Mouse (Mus musculus): ENCODE data around the gene Gm10644. TPM values are rescaled to one million over a fixed set of nuclear protein-coding genes. Genes with fewer than 3 reads are reported as not detected.

Gm10644 gene
- polyA plus RNA-seq, 1 experiment from 2014 or later: 0.44 TPM

DNA sequence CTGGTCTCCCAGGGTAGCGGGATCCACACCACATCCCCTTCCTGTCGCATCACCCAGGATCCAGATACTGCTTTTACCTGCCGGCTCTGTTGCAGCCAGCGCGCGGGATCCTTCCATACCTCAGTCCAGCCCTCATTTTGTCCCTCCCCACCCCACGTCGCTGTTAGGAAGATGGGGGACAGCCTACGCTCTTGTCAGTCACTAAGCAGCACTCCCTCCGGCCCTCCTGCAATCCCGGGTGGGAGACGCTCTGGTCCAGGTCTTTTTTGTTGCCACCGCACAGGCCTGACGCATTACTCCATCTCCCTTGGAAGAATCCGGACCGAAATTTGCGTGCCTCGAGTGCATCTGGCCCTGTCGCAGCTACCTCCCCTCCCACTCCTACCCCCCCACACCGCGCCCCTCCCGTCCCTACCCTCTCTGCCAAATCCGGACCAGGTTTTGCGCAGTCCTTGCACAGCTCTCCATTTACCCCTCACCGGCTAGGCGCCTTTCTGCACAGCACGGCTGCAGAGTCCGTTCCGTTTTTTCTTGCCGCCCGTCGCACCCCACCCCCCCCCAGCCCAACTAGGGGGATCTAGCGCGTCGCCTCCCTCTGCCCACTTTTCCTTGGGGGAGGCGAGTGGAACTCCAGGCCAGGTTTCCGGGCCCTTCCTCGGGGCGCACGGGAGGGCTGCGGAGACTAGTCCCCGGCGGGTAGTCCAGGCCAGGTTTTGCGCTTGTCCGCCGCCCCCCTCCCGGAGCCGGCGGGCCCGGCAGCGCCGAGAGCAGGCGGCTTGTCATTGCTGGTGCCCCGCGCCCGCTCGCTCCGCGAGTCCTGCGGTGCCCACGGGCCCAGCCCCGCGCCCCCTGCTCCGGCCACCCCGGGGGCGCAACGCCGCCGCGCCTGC, 55.4 kb downstream of the Gm10644 start, which contains the start of gene Adgrl1:
Adgrl1 (plus strand) TSS at position 743 of the 890 bp plus-strand sequence.
- H3K36me3 ChIP-seq (ENCODE audit: control insufficient read depth, insufficient read depth, low read length): no peaks in the 10 kb centered on the region
- peak; percentile 87 for ATAC-seq (ENCODE audit: insufficient read depth, low FRiP score, low TSS enrichment)
- peak; percentile 95 for DNase-seq (ENCODE audit: low spot score)
- peaks cover 22% of the 10 kb centered on the region for H3K4me1 ChIP-seq (ENCODE audit: control insufficient read depth, insufficient read depth, low read length)
- H3K27me3 ChIP-seq (ENCODE audit: control insufficient read depth, insufficient read depth, low read length): no peaks in the 10 kb centered on the region; the same call in 1 of the 2 replicates
- H3K4me3 ChIP-seq (ENCODE audit: low read depth, low read length): peak within 1 kb of the TSS; percentile 94
- no peaks in the 10 kb centered on the region for H3K9me3 ChIP-seq (ENCODE audit: control insufficient read depth, low read length)
- peak within 1 kb of the TSS; percentile 88 for H3K9ac ChIP-seq (ENCODE audit: low read length)
- under 1% methylated on average over 62 of the region's 70 CpGs for whole genome bisulfite sequencing
- H3K4me2 ChIP-seq (ENCODE audit: low read depth): peak within 1 kb of the TSS; percentile 95
- peak within 1 kb of the TSS; percentile 95 for H3K27ac ChIP-seq (ENCODE audit: low read depth, low read length)

DNA sequence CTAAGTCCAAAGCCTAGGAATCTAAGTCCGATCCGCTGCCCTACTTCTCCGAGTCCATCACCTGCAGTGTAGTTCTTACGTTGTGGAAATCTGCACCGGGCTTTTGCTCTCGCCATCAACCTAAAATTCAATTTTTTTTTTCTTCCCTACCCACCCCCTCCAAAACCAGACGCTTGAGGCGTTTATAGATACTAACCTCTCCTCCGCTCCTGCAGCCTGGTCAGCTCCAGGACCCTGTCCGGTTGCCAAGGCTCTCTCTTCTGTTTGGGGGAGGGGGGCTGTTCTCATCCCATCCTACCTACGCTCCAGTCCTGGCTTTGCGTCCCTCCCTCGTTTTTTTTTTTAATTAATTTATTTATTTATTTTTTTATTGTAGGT, 56.0 kb downstream of the Gm10644 start:
- Histone ChIP-seq H3K4me2 (ENCODE audit: low read depth) (peak overlapping the region; percentile 95), H3K36me3 (ENCODE audit: control insufficient read depth, insufficient read depth, low read length) (no peaks in the 10 kb centered on the region), H3K9me3 (ENCODE audit: control insufficient read depth, low read length) (no peaks in the 10 kb centered on the region), H3K4me3 (ENCODE audit: low read depth, low read length) (peak overlapping the region; percentile 94), H3K9ac (ENCODE audit: low read length) (peak overlapping the region; percentile 7; the same call in 1 of the 2 replicates), H3K4me1 (ENCODE audit: control insufficient read depth, insufficient read depth, low read length) (peaks cover 22% of the 10 kb centered on the region), H3K27ac (ENCODE audit: low read depth, low read length) (peak overlapping the region; percentile 95; the same call in 1 of the 2 replicates), H3K27me3 (ENCODE audit: control insufficient read depth, insufficient read depth, low read length) (no peaks in the 10 kb centered on the region; the same call in 1 of the 2 replicates)
- DNase-seq (ENCODE audit: low spot score): no peak
- peak; percentile 10; the same call in 1 of the 2 replicates for ATAC-seq (ENCODE audit: insufficient read depth, low FRiP score, low TSS enrichment)
- under 1% methylated on average over 13 of the region's 13 CpGs for WGBS

DNA sequence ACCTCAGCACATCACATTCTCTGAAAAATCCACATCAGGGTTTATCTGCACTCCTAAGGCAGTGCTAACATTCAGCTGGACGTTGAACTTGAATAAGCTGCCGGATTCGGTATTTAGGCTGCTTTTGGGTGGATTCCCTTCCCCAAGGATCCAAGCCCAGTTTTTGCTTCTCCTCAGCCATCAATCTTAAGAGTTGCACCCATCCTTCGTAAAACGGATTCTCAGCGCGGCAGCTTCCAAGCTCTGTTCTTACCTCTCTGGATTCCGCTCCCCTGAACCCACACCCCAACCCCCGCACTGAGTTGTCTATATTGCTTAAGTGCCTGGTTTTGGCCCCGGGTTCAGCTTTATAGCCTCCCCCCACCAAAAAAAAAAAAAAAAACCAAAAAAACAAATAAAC, 56.5 kb downstream of the Gm10644 start:
- DNase-seq (ENCODE audit: low spot score) (peak; percentile 39), ATAC-seq (ENCODE audit: insufficient read depth, low FRiP score, low TSS enrichment) (no peak)
- Histone ChIP-seq H3K9me3 (ENCODE audit: control insufficient read depth, low read length) (no peaks in the 10 kb centered on the region), H3K27me3 (ENCODE audit: control insufficient read depth, insufficient read depth, low read length) (no peaks in the 10 kb centered on the region; the same call in 1 of the 2 replicates), H3K4me1 (ENCODE audit: control insufficient read depth, insufficient read depth, low read length) (peaks cover 17% of the 10 kb centered on the region), H3K4me3 (ENCODE audit: low read depth, low read length) (peak overlapping the region; percentile 94), H3K27ac (ENCODE audit: low read depth, low read length) (no peak overlapping the region), H3K4me2 (ENCODE audit: low read depth) (peak overlapping the region; percentile 95), H3K36me3 (ENCODE audit: control insufficient read depth, insufficient read depth, low read length) (no peaks in the 10 kb centered on the region), H3K9ac (ENCODE audit: low read length) (peak overlapping the region; percentile 7; the same call in 1 of the 2 replicates)
- 2% methylated on average over 10 of the region's 10 CpGs for WGBS

DNA sequence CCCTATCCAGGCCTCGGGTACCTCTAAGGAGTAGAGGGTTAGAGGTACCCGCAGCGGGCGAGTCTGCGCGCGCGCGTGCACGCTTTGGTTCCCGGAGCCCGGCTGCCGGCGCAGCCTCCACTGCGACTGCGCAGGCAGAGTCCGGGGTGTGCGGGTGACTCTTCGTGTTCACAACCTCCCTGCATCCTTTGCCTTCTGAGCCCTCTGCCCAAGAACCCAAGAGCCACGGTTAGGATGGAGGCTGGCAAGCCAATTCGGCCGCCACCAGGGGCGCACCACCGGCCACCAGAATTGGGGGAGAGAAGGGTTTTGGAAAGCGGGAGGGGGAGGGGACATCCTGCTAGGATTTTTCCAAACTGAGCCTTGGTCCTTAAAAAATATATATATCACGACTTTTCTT, 57.8 kb downstream of the Gm10644 start:
- no peaks in the 10 kb centered on the region for H3K9me3 ChIP-seq (ENCODE audit: control insufficient read depth, low read length)
- DNase-seq (ENCODE audit: low spot score) (peak; percentile 73), ATAC-seq (ENCODE audit: insufficient read depth, low FRiP score, low TSS enrichment) (no peak)
- WGBS: 2% methylated on average over 26 of the region's 26 CpGs
- peaks cover 8% of the 10 kb centered on the region for H3K4me1 ChIP-seq (ENCODE audit: control insufficient read depth, insufficient read depth, low read length)
- H3K9ac ChIP-seq (ENCODE audit: low read length): no peak overlapping the region
- H3K36me3 ChIP-seq (ENCODE audit: control insufficient read depth, insufficient read depth, low read length): no peaks in the 10 kb centered on the region
- no peak overlapping the region for H3K27ac ChIP-seq (ENCODE audit: low read depth, low read length)
- H3K4me3 ChIP-seq (ENCODE audit: low read depth, low read length): peak overlapping the region; percentile 18
- peak overlapping the region; percentile 40 for H3K4me2 ChIP-seq (ENCODE audit: low read depth)
- H3K27me3 ChIP-seq (ENCODE audit: control insufficient read depth, insufficient read depth, low read length): no peaks in the 10 kb centered on the region; the same call in 1 of the 2 replicates

DNA sequence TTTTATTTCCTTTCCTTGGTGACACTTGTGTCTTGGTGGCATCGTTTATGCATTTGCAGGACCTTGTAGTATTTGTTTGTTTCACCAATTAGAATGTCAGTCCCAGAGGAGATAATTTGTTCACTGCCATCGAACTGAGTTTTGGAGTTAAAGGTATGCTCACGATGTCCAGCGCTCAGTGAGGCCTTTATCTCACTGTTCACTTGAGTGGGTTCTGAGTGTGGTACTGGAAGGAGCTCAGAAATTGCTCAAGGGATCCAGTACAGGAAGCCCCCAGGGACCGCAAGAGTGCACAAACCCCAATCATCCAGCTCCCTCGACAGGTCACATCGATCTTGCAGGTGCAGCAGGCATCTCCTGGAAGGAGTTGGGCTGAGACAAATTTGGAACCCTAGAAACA, 58.5 kb downstream of the Gm10644 start:
- H3K27me3 ChIP-seq (ENCODE audit: control insufficient read depth, insufficient read depth, low read length): no peaks in the 10 kb centered on the region; the same call in 1 of the 2 replicates
- no peak overlapping the region for H3K9ac ChIP-seq (ENCODE audit: low read length)
- H3K9me3 ChIP-seq (ENCODE audit: control insufficient read depth, low read length): no peaks in the 10 kb centered on the region
- WGBS: 79% methylated on average over 7 of the region's 7 CpGs
- H3K27ac ChIP-seq (ENCODE audit: low read depth, low read length): no peak overlapping the region
- H3K4me2 ChIP-seq (ENCODE audit: low read depth): no peak overlapping the region
- H3K36me3 ChIP-seq (ENCODE audit: control insufficient read depth, insufficient read depth, low read length): no peaks in the 10 kb centered on the region
- peaks cover 3% of the 10 kb centered on the region; the same call in 1 of the 2 replicates for H3K4me1 ChIP-seq (ENCODE audit: control insufficient read depth, insufficient read depth, low read length)
- no peak overlapping the region for H3K4me3 ChIP-seq (ENCODE audit: low read depth, low read length)
- DNase-seq (ENCODE audit: low spot score) (no peak), ATAC-seq (ENCODE audit: insufficient read depth, low FRiP score, low TSS enrichment) (no peak)

DNA sequence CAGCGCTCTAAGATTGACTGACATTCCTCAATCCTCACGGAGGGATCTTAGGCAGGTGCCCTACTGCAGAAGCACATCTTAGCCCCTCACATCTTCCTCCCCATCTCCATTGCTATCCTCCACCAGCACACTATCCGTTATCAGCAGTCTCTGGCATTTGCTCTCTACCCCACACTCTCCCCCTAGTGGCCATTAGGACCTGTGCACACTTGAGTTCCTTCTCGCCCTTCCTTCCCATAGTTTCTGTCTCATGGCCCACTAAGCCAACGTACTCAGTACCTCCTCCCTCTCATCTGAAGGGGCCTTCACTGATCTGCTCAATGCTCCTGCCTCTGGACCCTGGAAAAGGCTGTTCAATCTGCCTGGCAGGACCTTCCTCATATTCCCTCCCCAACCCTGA, 59.1 kb downstream of the Gm10644 start:
- WGBS: 3% methylated on average over 5 of the region's 5 CpGs
- no peaks in the 10 kb centered on the region for H3K36me3 ChIP-seq (ENCODE audit: control insufficient read depth, insufficient read depth, low read length)
- no peak overlapping the region for H3K4me3 ChIP-seq (ENCODE audit: low read depth, low read length)
- no peaks in the 10 kb centered on the region for H3K9me3 ChIP-seq (ENCODE audit: control insufficient read depth, low read length)
- no peaks in the 10 kb centered on the region; the same call in 1 of the 2 replicates for H3K27me3 ChIP-seq (ENCODE audit: control insufficient read depth, insufficient read depth, low read length)
- DNase-seq (ENCODE audit: low spot score) (peak; percentile 32), ATAC-seq (ENCODE audit: insufficient read depth, low FRiP score, low TSS enrichment) (no peak)
- H3K9ac ChIP-seq (ENCODE audit: low read length): no peak overlapping the region
- H3K4me1 ChIP-seq (ENCODE audit: control insufficient read depth, insufficient read depth, low read length): peaks cover 3% of the 10 kb centered on the region; the same call in 1 of the 2 replicates
- H3K4me2 ChIP-seq (ENCODE audit: low read depth): no peak overlapping the region
- H3K27ac ChIP-seq (ENCODE audit: low read depth, low read length): no peak overlapping the region

DNA sequence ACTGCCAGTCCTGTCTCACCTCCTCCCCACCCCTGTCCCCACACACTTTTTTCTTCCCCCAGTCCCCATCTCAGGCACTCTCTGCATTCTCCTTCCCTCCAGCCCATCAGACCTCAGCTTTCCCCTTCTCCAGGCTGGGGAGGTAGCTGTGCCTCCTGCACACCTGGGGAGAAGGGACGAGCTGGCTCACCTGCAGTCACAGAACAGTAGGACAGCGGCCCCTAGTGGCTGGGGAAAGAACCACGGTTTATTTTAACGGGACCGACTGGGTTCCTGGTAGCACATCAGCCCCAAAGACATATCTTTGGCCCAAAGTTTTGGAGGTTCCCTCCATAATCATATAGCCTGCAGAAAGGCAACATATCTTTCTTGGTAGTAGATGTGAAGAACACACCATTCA, 61.1 kb downstream of the Gm10644 start:
- no peaks in the 10 kb centered on the region; the same call in 1 of the 2 replicates for H3K27me3 ChIP-seq (ENCODE audit: control insufficient read depth, insufficient read depth, low read length)
- H3K9ac ChIP-seq (ENCODE audit: low read length): no peak overlapping the region
- peaks cover 3% of the 10 kb centered on the region; the same call in 1 of the 2 replicates for H3K4me1 ChIP-seq (ENCODE audit: control insufficient read depth, insufficient read depth, low read length)
- DNase-seq (ENCODE audit: low spot score) (peak; percentile 39), ATAC-seq (ENCODE audit: insufficient read depth, low FRiP score, low TSS enrichment) (no peak)
- 3% methylated on average over 5 of the region's 5 CpGs for WGBS
- H3K4me2 ChIP-seq (ENCODE audit: low read depth): no peak overlapping the region
- H3K9me3 ChIP-seq (ENCODE audit: control insufficient read depth, low read length): no peaks in the 10 kb centered on the region
- H3K36me3 ChIP-seq (ENCODE audit: control insufficient read depth, insufficient read depth, low read length): no peaks in the 10 kb centered on the region
- H3K4me3 ChIP-seq (ENCODE audit: low read depth, low read length): no peak overlapping the region
- no peak overlapping the region for H3K27ac ChIP-seq (ENCODE audit: low read depth, low read length)

DNA sequence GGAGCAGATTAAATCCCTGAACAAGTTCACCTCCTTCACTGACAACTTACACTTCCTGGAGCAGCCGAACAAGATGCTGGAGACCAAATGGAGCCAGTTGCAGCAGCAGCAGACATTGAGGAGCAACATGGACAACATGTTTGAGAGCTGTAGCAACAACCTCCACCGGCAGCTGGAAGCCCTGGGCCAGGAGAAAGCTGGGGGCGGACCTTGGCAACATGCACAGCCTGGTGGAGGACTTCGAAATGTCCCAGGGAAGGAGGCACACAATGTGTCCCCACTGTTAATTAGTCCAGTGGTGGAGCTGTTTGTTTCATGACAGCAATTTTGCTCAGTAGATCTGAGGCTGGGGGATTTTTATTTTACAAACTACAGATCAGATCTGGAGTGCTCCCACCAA, 62.9 kb downstream of the Gm10644 start:
- Histone ChIP-seq H3K9me3 (ENCODE audit: control insufficient read depth, low read length) (no peaks in the 10 kb centered on the region), H3K27ac (ENCODE audit: low read depth, low read length) (no peak overlapping the region), H3K9ac (ENCODE audit: low read length) (no peak overlapping the region), H3K27me3 (ENCODE audit: control insufficient read depth, insufficient read depth, low read length) (no peaks in the 10 kb centered on the region; the same call in 1 of the 2 replicates), H3K36me3 (ENCODE audit: control insufficient read depth, insufficient read depth, low read length) (no peaks in the 10 kb centered on the region), H3K4me2 (ENCODE audit: low read depth) (no peak overlapping the region), H3K4me3 (ENCODE audit: low read depth, low read length) (no peak overlapping the region), H3K4me1 (ENCODE audit: control insufficient read depth, insufficient read depth, low read length) (peaks cover 1% of the 10 kb centered on the region; the same call in 1 of the 2 replicates)
- DNase-seq (ENCODE audit: low spot score) (no peak), ATAC-seq (ENCODE audit: insufficient read depth, low FRiP score, low TSS enrichment) (no peak)
- WGBS: 71% methylated on average over 4 of the region's 4 CpGs

All from neural tube, embryonic 11.5 days (tissue).